Mouse (Mus musculus): ENCODE results near the gene 2410004P03Rik.
A peak's percentile ranks its signal among the peaks of the same experiment; 100 is the strongest.
"Not testable (repeated sequence)": the region's sequence is repeated elsewhere in the genome, so short reads cannot be mapped to it uniquely, and the experiment has no call there.

The 2410004P03Rik gene

DNA sequence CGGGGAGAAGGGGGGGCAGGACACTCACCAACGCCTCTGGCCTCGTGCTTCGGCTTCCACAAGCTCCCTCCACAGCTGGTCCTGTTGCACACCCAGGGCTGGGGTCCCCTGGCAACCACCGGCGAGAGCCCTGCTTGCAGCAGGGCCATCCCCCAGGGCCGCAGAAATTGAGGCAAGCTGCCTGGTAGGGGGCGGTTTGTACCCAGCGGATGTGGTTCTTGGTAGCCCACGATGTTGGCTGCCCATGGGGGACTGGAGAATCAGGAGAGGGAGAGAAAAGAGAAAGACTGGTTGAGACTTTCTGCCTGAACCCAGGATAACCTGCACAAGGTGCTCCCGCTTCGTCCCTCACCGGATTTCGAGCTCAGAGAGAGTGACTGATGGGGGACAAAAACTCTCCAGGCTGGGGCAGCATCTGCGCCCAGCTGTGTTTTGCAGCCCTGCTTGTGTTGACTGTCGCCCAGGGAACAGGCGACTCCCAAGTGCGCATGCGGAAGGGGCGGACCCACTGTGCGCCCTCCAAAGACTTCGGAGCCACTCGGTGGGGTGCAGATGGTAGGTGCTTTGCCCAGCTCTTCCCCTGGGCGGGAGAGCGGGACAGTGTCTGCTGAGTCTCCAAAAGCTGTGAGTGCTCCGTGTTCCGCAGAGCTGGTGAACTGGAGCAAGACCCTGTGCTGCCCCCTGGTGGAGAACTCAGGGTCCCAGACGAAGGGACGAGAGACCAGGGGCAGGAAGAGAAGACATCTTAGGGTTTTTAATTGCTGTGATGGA is at the start of gene 2410004P03Rik:
2410004P03Rik (minus strand) TSS at position 628 of the 771 bp plus-strand sequence.
- peak; percentile 76 to 87 for DNase-seq

DNA sequence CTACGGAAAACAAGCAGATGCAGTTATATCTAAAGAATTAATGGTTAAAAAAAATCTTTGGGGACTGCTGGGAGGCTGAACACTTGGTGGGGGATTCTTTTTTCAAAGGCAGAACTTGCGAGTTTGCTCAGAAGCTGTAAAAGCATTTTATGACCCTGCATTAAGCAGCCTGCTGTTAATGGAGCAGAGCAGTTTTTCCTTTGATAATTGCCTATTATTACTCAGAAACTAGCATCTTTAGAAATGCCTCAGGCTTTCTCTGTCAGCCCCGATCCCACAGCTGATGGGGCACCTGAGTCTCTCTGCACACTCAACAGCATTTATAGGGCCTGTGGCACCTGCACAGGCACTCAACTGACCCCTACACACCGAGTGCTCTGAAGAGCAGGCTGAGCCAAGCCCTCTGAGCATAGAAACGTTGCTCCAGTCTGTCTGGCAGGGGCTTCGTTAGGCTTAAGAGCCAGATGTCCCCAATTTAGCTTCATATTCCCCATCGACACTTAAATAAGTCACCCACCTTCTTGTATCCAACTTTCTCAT is 49.7 kb upstream of the 2410004P03Rik start:
- no peak for DNase-seq

DNA sequence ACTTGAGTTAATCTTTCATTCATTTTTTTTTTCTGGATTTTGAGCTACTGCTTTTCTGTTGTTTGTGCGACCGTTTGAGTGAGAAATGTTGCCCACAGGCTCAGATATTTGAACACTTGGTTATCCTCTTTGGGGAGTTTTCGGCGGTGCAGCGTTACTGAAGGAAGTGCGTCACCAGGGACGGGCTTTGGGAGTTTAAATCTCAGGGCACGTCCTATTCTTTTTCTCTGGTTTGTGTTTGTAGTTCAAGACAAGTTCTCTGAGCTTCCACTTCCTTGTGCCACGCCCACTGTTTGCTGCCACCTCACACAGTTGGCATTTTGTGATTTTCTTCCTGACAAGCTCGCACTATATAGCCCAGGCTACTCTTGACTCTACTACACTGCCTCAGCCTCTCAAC is 47.0 kb upstream of the 2410004P03Rik start:
- DNase-seq = no peak

DNA sequence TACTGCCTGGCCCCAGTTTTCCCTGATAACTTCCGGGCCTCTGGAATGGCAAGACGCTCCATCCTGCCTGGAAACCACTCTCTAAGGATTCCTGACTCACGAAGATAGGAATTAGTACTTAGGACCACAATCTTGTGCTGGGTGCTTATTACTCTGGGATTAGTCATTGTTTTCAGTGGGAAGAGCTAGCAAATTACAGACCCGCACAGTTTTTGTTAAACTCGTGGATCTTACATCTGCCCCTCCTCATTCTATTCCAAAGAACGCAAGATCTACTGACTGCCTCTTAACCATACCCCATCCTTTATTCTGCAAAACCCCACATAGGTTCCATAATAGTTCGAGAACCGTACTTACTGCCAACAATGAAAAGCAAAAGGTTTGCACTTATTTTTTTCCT is 45.6 kb upstream of the 2410004P03Rik start:
- DNase-seq = no peak

DNA sequence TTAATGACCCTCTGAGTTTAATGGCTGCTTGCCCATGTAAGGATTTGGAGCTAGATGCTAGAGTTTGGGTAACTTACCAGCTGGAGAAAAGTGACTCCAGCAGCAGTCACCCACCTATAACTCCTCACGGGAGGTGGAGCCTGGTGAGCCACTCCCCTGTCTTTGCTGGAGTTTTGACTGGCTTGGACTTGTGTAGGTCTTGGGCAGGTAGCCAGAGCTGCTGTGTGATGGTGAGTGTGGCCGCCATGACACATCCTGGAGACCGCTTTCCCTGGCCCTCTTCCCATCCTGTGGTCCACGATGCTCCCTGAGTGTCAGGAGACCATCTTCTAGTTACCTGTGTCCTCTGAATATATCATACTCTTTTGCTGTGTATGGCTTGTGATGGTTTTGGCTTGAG is 44.2 kb upstream of the 2410004P03Rik start:
- no peak for DNase-seq

DNA sequence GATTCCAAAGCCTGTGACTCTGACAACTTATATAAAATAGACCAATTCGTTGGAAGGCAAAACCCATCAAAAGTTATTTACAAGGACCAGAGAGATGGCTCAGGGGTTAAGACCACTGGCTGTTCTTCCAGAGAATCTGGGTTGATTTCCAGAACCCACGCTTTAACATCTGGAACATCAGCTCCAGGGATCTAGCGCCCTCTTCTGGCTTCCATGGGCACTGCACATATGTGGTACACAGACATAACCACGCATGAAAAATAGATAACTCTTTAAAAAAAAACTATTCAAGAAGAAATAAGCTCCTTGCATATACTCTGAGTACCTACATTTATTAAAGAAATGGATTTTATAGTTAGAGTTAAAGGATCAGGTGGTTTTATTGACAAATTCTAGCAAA is 43.2 kb upstream of the 2410004P03Rik start:
- no peak for DNase-seq

DNA sequence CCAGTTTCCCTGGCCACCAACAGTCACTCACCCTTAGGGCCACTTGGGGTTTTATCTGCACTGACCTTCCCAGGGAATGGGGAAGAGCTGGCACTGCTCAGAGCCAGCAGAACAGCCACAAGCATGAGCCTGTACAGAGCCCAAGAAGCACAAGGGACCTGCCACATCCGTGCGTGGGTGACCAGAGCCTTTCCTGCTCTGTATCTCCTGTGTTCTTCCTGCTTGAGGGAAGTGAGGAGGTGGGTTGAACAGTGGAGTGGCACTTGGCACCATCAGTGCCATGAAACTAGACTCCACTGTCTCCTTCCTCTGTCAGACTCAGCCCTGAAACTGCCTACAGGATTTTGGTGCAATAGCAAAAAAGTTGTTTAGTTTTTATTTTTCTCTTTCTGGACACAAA is 41.1 kb upstream of the 2410004P03Rik start:
- no peak for DNase-seq

DNA sequence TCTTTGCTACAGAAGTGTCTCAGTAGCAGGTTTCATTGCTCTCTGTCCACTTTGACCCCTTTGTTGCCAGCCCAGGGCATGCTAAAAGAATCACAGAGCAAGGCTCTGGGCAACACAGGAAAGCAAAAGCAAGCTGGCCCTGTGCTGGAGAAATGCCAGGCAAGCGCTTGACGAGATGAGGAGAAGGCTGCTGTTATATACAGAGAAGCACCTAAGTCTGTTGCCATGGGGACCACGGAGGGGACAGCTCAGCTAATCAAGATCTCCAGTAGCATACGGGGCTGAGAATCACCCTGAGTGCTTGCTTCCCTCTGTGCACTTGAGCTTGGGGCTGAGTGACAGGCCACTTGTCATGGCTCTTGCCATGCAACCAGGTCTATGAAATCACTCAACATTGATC is 39.5 kb upstream of the 2410004P03Rik start:
- DNase-seq = peak in 1 of 2 experiments; percentile 52

DNA sequence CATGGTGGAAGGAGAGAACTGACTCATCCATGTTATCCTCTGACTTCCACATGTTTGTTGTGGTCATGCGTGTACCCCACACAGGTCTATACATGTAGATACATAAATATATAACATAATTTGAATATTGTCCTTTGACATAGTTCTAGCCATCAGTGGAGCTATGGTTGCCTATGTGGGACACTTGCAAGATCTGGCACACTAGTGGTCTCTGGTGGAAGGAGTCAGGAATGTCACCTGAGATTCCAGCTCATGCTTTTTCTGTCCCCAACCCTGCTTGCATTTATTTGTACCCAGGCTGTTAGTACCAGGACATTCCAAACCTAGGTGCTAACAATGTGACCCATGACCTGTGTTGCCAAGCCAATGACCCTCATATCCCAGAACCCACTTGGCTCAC is 38.3 kb upstream of the 2410004P03Rik start:
- DNase-seq = no peak

DNA sequence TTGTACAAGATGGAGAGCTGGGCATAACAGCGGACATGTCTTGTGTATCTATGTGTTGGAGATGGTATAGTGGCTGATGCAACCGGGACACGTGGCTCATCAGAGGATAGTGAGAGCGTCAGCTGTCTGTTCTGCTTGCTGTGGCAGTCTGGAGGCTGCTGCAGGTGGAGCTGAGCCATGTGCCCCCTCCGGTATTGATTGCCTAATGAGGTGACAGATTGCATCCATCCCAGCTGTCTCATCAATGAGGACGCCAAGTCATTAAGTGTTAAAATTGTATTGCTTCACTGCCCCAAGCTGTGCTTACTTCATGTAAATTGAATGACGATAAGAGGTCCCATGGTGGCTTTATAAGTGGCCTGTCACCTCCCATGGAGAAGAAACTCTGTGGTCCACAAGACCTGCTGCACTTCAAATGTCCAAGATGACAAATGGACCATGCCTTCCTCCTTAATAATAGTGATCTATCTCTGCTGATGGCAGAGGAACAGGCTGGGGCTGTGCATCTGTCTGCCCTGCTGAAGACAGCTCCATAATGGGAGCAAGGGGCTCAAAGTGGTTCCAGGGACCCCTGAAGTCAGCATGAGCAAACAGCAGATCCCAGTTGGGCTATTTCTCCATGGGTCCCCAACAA is 37.6 kb upstream of the 2410004P03Rik start:
- DNase-seq = peak; percentile 38 to 45

DNA sequence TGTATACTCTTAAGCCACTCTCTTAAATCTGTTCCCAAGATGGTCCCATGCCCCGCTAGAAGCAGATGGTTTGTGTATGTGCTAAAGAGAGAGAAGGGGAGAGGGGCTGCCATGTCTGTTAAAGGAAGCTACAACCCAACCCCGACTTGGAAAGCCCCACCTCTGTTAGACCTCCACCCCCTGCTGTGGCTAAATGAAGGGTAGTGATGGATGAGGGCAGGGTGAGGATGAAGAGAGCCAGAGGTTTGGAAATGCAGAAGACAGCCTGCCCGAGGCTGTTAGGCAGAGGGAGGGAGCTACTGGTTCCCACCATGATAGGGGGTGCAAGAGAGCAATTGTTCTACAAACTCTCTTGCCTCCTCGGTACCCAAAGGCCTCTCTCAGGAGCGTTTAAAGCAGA is 31.8 kb upstream of the 2410004P03Rik start:
- DNase-seq = no peak

DNA sequence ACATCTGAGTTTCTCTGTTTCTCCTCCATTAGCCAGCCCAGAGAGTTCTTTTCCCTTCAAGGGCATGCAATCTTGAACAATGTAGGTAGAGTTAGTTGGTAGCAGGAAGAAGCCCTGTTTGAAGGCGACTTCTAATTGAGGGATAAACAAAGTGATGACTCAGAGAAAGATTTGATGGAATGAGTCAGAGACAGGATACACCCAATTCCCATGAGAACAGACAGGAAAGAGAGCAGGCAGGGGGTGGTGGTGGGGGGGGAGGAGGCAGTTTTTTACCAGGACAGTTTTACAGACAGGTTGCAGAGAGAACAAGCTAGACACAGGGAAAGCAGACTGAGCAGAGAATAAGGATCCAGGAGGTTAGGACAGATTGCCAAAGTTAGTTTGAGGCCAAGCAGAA is 29.0 kb upstream of the 2410004P03Rik start:
- no peak for DNase-seq

DNA sequence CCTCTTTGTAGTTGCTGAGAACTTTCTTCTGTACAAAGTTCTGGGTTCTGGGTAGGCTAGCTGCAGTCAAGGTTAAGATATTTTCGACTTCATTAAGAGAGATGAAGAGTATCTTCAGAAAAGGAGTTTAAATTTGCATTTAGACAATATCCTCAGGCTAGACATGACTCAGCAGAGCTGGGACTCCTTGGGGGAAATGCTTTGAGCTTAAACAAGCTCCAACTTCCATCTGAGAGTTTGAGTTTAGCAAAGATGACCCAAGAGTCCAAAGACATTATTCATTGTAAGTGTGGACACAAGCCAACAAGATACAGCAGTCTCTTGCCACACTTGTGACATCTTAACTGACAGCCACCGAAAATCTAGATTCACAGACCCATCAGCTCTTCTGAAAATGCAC is 27.9 kb upstream of the 2410004P03Rik start:
- DNase-seq = no peak

DNA sequence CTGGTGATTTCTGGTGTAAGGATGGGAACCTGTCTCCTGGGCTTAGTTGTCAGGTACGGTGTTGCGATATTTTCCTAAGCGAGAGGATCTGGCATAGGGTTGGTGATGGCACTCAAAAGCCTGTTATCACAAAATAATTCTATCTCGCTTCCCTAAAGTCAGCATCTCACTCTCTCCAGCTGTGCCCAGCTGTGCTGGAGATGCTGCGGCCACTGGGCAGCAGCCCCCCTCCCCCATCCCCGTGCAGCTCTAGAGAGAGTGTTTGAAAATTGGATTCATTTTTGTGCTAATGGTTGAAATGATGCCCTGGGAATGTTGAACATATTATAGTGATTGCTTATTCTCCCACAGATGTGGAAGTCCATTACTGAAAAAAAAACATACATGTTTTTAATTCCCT is 26.7 kb upstream of the 2410004P03Rik start:
- no peak for DNase-seq

DNA sequence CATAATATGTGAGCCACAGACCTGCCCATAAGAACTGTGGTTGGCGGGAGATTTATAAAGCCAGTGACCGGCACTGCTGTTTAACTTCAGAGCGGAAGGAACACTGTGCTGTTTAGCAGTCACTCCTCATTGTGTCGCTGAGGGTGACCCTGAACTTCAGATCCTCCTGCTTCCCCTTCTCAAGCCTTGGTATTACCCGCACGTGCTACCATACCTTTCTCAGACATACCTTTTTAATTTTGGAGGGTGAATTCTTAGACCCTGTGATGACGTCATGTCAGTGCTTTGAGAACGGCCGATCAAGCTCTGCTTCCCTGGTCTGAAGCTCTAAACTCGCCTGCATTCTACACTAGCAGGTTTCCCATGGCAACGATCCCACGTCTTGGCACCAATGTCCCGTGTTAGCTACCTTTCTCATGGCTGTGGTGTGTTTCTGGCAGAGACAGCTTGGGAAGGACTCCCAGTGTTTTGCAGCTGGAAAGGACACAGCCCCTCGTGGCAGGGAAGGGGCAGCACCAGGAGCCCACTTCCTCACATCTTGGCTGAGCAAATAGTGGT is 25.6 kb upstream of the 2410004P03Rik start:
- peak; percentile 35 to 45 for DNase-seq

DNA sequence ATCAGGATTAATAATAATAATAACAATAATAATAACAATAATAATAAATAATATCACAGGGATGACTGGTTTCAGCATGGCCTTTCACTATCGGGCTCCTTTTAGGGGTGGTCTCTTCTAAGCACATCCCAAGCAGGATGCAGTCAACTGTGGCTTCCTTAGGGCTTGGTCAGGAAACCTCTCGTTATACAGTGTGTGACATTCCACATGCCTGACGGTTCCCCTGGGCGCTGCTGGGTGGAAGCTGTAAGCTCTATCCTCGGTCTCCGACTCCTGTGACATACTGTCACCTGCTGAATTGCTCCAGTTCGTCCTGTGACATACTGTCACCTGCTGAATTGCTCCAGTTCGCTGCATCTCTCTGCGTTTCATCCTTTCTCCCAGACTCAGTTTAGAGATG is 25.0 kb upstream of the 2410004P03Rik start:
- no peak for DNase-seq

DNA sequence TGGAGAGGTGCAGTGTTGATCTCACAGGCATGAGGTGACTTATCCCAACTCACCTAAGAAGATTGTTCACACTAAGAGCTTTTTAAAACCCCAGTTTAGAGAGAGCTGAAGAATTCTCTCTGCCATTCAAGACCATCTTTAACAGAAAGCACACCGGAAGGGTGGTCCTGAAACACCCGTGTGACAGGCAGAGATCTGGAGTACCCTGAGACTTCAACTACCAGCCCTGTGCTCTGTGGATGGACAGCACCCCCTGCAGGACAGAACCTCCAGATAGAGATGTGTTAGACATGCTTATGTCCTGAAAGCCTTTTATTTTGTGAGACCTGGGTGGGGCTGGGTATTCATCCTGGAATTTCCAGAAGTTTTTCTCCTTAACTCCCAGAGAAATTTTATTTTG is 23.6 kb upstream of the 2410004P03Rik start:
- peak in 1 of 2 experiments; percentile 53 for DNase-seq

DNA sequence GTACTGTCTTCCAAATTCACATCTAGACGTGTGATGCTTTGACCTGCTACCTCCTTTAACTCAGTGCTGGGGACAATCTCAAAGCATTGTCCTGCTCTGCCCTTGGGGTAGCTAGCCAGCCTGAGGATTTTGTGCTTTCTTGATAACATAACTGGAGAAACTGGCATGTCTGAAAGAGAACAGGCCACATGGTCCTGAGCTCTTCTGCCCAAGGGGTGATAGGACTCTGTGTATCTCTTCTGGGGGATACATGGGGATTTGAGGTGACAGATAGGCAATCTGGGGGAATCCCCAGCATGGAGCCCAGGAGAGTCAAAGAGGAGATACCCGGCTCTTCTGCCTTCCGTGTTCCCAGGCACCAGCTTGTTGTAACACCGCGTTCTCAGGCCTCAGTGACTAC is 23.1 kb upstream of the 2410004P03Rik start:
- no peak for DNase-seq

DNA sequence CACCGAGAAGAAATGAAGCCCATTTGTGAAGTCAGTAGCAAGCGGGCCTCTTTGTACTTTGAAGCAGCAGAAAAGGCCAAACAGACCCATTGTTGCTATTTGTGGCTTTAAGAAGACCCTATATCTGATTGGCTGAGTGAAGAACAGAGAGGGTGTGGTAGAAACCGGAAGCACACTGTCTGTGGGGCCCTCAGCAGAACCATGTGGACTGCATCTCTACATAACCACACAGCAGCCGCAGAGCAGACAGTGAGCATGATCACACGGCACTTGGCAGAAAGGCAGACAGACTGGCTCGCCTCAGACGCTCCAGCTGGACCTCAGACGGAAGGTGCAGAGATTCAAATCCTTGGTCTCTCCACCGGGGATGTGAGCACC is 21.9 kb upstream of the 2410004P03Rik start:
- DNase-seq = no peak

DNA sequence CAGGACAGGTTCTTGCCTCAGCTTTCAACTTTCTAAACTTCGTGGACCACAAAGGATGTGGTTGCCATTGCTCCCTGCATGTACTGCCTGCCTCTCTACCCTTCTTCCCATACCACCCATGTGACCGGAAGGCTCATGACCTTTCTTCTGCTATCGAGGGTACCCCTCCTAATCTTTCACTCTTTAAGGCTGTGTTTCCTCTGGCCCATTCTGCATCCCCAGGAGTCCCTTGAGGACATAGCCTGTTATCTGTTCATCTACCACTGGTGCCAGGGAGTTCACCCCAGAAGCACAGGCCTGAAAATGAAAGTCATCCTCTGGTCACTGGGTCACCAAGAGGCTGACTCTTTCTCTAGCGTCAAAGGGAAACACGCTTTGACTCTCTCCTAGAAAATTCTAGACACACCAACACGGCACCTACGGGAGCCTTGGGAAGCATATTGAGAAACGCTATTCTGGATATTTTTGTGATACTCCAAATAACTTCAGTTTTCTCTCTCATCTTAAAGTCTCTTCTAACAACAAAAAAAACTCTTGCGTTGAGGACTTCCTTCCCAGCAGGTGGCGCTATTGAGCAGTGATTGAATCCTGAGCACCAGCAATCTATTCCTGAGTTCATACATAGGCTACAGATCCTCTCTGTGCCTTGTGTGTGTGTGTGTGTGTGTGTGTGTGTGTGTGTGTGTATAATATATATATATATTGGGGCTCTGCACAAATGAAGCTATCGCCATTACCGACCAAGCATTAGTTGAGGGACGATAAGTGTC is 21.4 kb upstream of the 2410004P03Rik start:
- peak; percentile 88 to 95 for DNase-seq

DNA sequence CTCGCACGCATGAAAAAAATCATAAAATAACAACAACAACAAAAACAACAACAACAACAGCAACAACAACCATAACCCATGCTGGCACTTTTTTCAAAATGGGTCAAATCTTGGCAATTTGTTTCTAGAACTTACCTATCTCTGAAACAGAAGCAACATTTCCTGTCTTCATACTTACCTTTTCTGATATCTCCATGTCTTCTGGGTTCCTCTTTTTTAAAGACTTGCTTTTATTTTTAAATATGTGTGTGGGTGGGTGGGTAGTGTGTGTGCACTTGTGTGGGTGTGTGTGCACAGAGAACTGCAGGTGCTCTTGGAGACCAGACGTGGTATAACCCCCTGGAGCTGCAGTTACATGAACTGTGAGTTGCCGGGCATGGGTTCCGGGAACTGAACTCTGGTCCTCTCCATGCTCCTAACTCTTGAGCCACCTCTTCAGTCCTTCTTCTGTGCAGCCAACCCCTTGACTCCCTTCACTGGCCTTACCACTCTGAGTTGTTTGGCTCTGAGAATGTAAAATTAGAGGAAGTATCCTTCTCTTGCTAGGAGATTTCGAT is 13.1 kb upstream of the 2410004P03Rik start:
- no peak for DNase-seq

DNA sequence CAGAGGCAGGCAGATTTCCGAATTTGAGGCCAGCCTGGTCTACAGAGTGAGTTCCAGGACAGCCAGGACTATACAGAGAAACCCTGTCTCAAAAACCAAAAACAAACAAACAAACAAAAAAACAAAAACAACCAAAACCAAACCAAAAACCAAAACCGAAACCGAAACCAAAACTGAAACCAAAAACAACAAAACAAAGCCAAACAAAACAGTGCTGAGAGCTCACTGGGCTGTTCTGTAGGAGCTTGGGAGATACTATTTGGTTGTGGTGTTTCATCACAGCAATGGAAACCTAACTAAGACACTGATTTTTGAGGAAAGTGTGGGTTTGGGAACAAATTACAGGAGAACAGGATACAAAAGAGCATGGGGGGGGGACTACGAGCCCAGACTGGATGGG is 10.6 kb upstream of the 2410004P03Rik start:
- no peak for DNase-seq

DNA sequence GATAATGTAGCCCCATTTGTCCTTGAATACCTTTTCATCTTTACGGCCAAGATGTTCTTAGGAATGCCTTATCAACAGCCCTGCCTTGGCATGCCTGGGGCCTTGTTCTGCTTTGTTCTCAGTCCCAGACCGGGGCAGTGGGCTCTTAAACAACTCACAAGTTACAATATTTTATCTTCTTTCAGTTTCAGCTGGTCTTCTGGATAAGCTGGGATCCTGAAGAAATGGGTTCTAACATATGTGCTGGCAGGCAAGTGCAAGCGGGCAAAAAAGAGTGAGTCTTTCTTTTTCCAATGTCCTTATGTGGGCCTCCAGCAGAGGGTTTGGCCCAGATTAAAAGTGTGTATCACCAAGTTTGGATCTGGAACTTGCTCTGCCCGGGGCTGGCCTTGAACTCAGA is 9.6 kb upstream of the 2410004P03Rik start:
- not testable (repeated sequence) for DNase-seq

Measured in cerebellum, postnatal 14 days (tissue).